Mouse (Mus musculus): ENCODE results near the gene Syt1.

The Syt1 gene

DNA sequence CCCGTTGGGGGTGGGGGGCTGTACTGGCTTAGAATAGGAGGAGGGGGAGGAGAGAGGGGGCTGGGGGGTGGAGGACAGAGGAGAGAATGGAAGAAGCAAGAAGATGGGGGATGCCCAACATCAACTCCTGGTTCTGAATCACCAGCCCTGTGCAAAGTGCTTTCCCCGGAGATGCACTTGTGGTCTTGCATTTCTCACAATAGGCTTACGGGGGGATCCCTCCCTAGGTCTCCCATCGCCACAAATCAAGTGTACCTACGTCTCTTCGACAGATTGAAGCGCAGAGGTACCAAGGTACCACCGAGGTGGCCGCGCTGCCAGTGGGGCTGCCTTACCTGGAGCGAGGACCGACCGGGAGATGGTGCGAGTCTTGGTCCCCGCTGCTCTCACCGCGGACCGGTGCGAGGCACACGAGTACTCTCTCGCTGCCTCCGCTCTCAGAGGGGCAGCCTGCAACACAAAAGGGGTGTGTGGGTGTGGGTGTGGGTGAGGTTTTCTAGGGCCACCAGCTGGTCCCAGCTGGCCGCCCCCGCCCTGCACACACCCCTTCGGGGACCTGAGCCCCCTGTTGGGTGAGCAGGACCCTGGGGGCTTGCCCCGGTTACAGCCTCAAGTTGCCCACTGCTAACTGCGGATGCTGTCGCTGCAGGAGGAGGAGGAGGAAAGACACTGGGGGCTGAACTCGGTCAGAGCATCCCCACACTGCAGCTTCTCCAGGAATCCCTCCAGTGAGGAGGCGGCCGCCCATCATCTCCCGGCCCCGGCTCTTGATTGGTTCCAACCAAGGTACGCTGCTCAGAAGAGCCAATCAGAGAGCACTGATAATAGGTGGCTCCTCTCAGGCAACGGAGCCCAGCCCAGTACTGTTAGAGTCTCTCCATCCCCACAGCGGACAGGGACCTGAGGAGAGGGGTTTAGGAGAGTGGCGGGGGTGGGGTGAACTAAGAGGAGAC lies at the start of gene Syt1:
TSS of gene Syt1 (minus strand) at position 742 of the 953 bp plus-strand sequence.
- DNase-seq (ENCODE audit: low read depth, low spot score): peak; percentile 87

DNA sequence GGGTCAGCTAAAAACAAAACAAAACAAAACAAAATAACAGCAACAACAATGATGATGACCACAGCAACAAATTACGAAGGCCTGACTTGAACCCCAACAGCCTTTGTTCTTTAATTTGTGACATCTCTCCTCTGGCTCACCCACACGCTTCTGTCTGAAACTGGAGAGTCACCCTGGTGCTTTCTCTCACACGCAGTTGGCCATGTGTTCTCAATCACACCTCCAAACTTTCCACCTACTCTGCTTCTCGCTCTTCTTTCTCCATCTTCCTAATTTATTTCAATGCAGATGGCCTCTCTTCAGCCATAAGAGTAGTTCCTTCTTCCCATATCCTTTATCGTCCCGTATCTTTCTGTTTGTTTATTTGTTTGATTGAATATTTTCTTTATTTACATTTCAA lies 45.7 kb upstream of the Syt1 start:
- DNase-seq (ENCODE audit: low read depth, low spot score): no peak

DNA sequence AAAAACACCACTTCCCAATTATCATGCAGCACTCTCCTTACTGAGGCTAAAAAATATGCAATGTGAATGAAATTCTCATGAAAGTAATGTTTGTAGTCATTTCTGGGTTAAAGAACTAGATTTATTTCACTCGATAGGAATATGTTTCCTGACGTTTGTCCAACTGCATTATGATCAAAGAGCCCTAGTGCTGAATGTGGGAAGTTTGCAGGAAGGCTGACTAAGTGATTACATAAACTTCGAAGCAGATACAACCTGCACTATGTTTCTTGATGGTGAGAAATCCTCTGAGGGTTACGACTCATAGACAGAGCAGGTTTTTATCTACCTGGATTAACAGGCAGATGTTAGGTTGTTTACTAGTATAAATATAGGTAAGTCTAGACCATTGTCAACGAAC lies 36.8 kb upstream of the Syt1 start:
- no peak for DNase-seq (ENCODE audit: low read depth, low spot score)

DNA sequence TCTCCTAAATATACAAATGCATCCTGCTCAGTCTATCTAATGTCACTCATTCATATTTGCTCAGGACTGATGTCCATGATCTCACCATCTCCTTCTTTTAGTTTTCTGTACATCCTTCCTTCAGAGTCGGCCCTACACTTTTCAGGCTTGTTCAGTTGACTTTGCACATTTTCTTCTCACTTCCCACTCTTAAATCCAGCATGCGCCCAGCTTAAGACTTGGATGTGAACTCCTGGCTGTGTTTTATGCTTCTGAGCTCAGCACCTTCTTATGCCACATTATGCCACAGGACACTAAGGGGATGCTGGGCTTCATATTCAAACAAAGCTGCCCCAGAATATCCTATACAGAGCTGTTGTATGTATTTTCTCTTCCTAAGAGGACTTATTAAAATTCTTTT lies 36.2 kb upstream of the Syt1 start:
- DNase-seq (ENCODE audit: low read depth, low spot score): no peak

DNA sequence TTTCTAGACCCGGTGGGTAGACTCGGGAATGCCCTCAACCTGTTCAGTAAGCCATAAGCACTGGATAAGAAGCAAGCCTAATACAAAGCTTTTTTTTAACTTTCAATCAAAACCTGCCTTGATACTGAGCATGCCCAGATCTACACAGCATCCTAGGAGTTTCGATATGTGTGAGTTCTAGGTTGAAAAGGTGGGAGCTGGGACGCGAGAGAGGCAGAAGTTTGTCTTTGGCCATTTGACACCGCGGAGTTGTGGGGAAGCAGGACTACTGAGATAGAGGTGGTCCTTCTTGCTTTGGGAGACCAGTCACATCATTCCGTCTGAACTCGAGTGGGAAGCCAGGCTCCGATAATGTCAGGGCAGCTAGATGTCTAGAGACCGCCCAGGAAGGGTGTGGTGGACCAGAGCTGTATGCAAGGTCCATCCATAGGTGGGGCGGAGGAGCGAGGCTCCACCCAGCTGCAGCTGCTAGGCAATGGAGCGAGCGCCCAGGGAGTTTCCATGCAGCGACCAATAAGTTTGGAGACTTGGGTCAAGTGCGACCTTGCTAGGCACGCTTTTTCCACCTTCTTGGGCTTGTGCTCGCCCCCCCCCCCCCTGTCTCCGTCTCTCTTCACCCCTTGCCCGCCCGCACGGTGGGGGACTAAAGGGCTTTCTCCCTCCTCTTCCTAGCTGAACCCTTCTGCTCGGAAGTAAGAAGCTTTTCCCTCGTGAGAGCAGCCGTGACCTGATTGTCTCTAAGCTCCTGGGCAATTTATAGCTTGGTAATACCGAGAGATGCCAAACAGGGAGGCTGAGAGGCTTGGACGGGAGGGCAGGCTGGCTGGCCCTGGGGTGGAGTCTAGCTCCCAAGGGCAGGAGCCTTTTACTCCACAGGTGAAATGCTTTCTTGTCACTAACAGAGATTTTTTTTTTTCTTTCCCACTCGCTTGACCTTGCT lies 714 bp upstream of the Syt1 start:
- DNase-seq (ENCODE audit: low read depth, low spot score): peak; percentile 88

DNA sequence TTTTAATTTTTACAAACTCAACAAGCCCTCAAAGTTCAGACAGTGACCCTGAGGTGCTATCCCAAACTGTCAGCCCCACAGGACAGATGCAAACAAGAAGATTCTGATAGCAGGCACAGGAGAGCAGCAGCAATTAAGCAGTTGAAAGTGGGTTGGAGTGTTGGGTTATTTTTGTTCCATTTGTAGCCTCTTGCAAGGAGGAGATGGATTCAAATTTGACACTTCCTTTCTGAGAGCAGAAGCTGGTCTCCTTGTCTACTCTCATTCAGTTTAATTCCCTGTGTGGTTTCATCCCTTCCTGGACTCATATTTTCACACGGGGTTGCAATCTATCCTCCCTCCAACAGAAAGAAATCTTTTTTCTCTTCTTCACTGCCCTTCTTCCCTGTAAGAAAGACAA lies 951 bp downstream of the Syt1 start:
- no peak for DNase-seq (ENCODE audit: low read depth, low spot score)

DNA sequence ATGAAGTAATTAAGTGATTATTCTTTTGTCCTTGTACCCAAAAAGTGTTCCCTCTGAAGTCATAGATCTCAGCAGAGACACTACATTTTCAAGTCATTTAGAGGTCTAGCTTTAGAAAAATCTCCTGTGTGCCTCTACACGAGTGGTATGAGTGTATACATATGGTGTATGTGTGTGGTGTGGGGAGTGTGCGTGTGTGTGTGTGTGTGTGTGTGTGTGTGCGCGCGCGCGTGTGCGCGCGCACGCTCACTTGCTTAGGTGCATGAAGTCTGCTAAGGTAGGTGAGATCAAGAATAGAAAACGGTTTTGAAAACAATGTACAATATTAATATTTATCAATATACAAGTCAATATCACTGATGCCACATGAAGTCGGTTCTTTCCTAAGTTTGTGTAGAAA lies 2.3 kb downstream of the Syt1 start:
- DNase-seq (ENCODE audit: low read depth, low spot score): no peak

DNA sequence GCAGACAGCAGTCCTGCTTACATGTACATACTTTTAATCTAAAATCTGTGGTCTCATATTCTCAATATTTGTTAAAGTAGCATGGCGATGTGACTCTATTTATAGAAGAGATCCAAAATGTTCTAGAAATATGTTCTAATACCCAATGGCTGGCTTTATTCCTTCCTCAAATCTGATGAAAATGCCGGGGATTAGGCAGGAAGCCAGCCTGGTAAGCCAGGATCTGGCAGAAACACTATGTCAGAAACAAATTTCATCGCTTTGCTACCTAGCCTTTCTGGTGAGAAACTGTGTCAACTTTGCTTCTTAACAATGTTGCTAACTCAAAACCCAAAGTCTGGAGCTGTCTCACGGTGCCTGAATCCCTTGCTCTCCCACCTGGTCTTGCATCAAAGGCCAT lies 7.3 kb downstream of the Syt1 start:
- no peak for DNase-seq (ENCODE audit: low read depth, low spot score)

GRCm38 (mm10) chr10:108987250-108987649 lies 23.5 kb downstream of the Syt1 start:
- DNase-seq (ENCODE audit: low read depth, low spot score): no peak

DNA sequence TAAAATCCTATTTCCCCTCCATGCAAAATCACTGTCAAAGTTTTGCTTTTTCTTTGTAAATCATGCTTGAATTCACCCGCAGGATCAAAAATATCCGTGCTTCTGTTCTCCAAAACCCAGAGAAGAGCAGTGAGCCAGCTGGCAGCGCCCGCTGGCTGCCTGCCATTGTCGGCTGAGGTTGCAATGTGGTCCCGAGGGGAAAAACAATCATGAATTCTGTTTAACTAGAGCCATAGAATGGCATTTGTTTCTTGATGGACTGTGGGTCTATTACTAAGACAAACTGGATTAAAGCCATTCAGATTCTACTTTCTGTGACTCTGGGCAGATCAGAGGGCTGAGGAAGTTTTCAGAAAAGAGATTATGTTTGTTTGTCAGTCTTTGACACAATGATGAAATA lies 31.1 kb downstream of the Syt1 start:
- DNase-seq (ENCODE audit: low read depth, low spot score): no peak

DNA sequence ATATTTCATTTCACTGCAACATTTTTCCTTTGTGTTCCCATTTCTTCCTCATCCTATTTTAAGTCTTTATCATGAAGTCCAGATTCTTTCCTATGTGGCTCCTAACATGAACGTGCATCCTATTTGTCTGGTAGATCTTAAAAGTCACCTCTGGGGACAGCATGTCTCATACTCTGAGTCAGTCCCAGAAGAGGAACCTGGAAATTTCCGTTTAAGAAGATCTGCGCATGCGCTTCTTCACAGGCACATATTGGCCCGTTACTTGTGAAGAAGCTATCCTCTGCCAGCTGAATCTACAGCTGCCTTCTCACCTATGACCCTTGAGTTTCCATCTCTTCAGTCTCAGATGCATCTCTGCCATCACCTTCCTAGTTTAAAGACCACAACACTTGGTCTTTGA lies 55.8 kb downstream of the Syt1 start:
- DNase-seq (ENCODE audit: low read depth, low spot score): no peak

GRCm38 (mm10) chr10:108952182-108952581 lies 58.6 kb downstream of the Syt1 start:
- no peak for DNase-seq (ENCODE audit: low read depth, low spot score)

DNA sequence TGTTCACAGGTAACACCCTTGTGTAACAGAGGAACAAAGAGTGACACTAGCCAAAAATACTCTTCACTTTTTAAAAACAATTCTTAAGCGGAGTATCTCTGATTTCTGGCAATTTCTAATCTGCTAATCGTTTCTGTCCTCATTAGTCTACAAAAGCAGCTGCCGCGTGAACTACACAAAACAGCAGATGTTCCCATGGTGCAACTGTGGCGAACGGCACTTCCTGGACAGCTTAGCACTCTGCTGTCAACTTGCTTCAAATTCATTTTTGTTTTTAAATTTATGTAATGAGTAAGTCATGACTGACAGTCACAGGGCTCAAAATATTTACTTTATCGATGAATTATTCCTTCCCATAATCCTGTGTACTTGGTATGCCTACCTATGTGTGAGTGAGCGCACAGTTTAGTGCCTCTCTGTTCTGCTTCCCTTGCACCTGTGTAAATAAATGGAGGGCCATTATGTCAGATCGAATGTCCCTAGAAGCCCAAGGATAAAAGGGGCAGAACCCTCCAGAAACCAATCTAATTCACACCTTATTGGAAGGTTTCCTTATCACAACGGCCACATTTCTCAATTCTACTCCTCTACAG lies 73.8 kb downstream of the Syt1 start:
- no peak for DNase-seq (ENCODE audit: low read depth, low spot score)

- no peak for DNase-seq (ENCODE audit: low read depth, low spot score)
Measured at GRCm38 (mm10) chr10:108930299-108930698, 80.5 kb downstream of the Syt1 start.

- no peak for DNase-seq (ENCODE audit: low read depth, low spot score)
Measured at GRCm38 (mm10) chr10:108929676-108930075, 81.1 kb downstream of the Syt1 start.

DNA sequence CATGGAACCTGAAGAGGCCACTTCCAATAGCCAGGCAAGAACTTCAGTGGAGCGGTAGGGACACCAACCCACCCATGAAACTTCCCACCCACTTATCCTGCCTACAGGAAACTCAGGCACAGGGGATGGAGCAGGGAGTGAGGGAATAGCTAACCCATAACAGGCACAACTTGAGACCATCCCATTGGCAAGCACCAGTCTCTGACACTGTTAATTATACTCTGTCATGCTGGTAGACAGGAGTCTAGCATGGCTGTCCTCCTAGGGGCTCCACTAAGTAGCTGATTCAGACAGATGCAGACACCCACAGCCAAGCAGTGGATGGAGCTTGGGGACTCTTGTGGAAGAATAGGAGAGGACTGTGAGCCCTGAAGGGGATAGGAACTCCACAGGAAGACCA lies 105.5 kb downstream of the Syt1 start:
- no peak for DNase-seq (ENCODE audit: low read depth, low spot score)

DNA sequence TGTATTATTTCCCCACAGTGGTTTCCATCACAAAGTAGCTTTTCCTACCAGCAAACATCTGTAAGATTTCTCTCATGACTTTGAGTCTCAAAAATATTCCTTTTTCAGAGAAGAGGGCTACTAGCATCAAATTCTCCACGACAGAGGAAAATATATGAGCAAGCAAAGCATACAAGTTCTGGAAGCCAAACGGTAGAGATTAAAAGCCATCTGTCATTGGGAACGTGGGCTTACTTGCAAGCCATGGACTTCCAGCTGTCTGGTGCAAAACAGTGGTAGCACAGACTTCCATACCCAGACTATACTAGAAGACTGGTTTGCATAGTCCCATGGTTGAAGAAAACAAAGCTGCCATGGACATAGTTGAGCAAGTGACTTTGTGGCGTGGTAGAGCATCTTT lies 106.4 kb downstream of the Syt1 start:
- DNase-seq (ENCODE audit: low read depth, low spot score): no peak

- no peak for DNase-seq (ENCODE audit: low read depth, low spot score)
Measured at GRCm38 (mm10) chr10:108896529-108896928, 114.3 kb downstream of the Syt1 start.

DNA sequence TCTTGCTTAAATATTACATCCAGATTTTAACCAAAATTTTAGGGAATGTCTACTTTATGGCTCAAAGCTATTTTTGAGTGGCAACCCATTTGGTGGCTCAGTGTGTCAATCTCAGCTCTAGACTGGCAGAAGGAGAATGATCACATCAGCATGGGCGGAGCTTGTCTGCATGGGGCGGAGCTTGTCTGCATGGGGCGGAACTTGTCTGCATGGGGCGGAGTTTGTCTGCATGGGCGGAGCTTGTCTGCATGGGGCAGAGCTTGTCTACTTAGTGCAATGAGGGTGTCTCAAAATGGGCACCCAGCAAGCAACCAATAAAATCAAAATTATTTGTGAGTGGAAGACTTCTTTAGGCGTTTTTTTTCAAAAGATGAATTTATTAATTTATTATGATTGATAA lies 117.5 kb downstream of the Syt1 start:
- no peak for DNase-seq (ENCODE audit: low read depth, low spot score)

DNA sequence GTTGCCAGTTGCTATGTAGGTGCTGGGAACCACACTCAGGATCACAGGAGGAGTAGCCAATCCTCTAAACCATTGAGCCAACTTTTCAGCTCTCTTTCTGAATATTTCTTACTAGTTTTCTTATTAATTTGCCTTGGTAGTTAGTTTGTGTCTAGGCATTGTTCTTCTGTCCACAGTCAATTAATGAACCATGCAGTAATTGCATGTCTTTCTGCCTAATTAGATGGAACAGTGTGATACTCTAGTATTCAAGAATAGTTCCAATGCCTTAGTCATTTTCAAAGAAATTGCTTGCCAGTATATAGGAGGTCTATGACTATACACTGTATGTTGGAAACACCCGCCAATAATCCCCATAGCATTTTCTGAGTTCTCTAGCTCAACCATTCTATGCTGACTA lies 118.3 kb downstream of the Syt1 start:
- no peak for DNase-seq (ENCODE audit: low read depth, low spot score)

DNA sequence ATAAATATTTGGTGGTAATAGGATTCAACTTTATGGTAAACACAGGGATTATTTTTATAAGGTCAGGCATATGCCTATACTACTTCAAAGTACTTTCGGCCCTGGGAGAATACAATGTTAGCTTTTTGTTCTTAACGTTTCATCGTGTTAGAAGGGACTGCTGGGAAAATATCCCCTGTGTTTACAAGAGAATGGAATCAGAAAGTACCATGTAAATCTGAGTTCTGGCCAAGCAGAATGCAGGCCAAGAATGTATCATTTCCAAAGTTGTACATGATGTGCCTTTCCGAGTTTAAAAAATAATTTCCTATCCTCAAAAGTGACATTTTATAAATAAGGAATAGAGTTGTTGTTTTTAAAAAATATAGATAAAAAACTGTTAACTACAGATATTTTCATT lies 121.7 kb downstream of the Syt1 start:
- no peak for DNase-seq (ENCODE audit: low read depth, low spot score)

DNA sequence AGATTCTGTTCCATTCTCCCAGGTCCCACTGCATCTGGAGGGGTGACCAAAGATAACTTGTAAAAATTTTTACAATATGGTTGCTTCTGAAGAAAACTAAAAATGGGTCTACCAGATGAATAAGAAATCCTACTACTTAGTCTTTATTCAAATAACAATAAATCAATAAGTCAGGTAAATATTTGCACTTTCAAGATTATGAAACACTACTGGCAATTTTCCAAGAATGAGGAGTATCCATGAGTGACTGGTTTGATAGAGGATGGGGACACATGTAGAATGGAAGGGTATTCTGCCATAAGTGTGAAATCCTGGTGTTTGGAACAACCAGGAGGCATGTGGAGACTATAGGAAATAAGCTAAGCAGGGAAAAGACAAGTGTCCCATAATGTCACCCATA lies 124.0 kb downstream of the Syt1 start:
- no peak for DNase-seq (ENCODE audit: low read depth, low spot score)
